Mouse (Mus musculus) hematopoietic stem cell, adult 5-6 weeks (primary cell): ENCODE data around the gene Cipc. TPM values are rescaled to one million over a fixed set of nuclear protein-coding genes. Genes with fewer than 3 reads are reported as not detected.

Experiments
- ATAC-seq, 2 experiments: fragments of 125-278 bp in 1 of 2; replicated peaks in 1 of 2; 2 replicates each; pipeline ENCODE4 v1.8.0; 2016 to 2017; ENCODE audit warnings: inconsistent platforms in 2 of 2, mild to moderate bottlenecking in 2 of 2, moderate number of reproducible peaks in 2 of 2, low read depth in 1 of 2, moderate TSS enrichment in 1 of 2; ENCODE audit not compliant: low FRiP score in 2 of 2, poor library complexity in 2 of 2, severe bottlenecking in 2 of 2, insufficient read depth in 1 of 2, low TSS enrichment in 1 of 2
- total RNA-seq: library from RNA; stranded (forward); fragments of 172-1452, 232-1000 nt; gene quantifications from 2 replicates; pipeline ENCODE4 v1.2.3, GENCODE M21; 2017

Gene Cipc
- total RNA-seq, 1 experiment from 2014 or later = 17.6 TPM

- ATAC-seq = no peak
Observed at GRCm38 (mm10) chr12:86918983-86919722, 27.7 kb upstream of the Cipc start.

DNA sequence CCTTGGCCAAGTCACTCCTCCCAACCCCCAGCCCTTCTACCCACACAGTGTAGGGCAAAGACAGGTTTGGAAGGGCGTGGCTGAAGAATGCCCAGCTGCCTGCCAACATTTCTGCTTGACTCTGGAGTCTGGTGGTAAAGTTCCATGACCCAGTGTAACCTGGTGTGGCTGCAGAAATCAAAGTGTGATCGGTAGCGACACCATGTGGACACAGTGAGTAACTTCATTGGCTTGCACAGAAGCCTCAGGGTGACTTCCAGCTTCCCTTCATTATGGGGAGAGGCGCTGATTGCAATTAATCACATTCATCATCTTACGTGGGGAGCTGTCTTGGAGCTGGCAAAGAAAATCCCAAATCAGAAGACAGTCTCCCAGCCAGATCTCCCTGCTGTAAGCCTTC is 23.0 kb upstream of the Cipc start:
- ATAC-seq = peak; percentile 77 to 87

DNA sequence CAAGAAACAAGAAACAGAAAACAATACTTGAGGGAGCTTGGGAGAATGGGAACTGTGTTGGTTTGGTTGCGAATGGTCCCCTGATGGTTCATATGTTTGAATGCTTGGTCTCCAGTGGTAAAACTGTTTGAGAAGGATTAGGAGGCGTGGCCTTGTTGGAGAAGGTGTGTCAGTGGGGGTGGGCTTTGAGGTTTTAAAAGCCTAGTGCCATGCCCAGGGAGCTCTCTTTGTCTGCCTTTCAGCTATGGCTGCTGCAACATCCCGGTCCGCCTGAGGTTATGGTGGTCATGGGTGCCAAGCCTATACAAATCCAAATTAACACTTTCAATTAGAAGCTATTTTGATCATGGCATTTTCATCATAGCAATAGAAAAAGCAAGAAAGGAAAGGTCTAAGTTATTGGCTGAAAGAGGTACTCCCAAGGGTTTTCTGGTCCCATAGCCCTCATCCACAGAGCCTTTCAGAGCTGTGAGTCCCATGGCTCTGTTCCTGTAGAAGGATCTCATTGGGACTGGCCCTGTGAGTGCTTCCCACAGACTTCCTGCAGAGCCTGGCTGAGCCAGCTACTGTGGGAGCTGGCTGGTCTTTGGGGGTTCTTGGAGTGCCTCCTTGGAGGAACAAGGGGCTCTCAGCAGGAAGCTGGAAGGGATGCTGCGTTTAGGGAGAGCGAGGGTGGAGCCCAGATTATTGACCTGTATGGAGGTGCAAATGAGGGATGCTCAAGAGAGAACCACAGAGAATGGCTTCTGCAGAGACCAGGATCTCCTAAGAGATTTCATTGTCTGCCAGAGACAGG is 15.7 kb upstream of the Cipc start:
- no peak for ATAC-seq

- no peak for ATAC-seq
Observed at GRCm38 (mm10) chr12:86931919-86932574, 14.8 kb upstream of the Cipc start.

GRCm38 (mm10) chr12:86932575-86932952 is 14.3 kb upstream of the Cipc start:
- ATAC-seq = no peak

DNA sequence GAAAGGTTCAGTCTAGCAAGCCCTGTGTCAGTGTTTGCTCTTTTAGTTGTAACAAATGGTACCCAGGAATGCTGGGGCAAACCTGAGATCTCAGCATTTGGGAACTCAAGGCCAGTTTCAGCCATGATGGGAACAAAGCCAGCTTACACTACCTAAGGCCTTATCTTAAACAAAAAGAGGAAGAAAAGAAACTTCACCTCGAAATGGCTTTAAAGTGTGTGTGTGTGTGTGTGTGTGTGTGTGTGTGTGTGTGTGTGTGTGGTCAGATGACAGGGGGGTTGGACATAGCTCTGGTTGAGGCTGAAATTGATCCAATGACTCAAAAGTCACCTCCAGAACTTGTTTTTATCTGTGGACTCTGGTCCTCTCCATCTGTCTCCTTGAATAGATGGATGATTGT is 12.1 kb upstream of the Cipc start:
- peak in 1 of 2 experiments; percentile 39; a peak in 2 of 4 replicates for ATAC-seq

GRCm38 (mm10) chr12:86935692-86936282 is 11.1 kb upstream of the Cipc start:
- no peak for ATAC-seq

GRCm38 (mm10) chr12:86936587-86937343 is 10.1 kb upstream of the Cipc start:
- no peak for ATAC-seq

- no peak for ATAC-seq
Observed at GRCm38 (mm10) chr12:86938571-86938970, 8.3 kb upstream of the Cipc start.

GRCm38 (mm10) chr12:86941173-86941572 is 5.7 kb upstream of the Cipc start:
- no peak for ATAC-seq

GRCm38 (mm10) chr12:86941734-86942486 is 4.9 kb upstream of the Cipc start:
- ATAC-seq = no peak

GRCm38 (mm10) chr12:86943421-86943820 is 3.4 kb upstream of the Cipc start:
- ATAC-seq = no peak

DNA sequence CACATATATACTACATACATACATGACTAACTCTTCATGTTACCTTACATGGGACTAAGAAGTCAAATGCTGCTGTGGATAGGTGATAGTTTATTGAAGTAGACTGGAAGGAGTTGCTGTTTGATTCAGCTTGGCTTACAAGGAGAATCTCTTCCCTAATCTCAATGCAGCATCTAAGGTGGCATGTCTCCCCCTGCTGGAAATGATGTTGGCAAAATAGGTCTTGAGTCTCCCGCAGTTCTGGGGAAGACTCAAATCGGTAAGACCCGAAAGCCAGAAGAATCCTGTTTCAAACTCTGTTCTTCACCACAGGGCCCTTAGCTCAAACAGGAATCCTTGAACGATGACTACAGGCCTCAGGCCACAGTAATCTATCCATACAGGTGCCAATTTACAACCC is 1.7 kb upstream of the Cipc start:
- no peak for ATAC-seq

- no peak for ATAC-seq
Observed at GRCm38 (mm10) chr12:86946301-86946781, 502 bp upstream of the Cipc start.

DNA sequence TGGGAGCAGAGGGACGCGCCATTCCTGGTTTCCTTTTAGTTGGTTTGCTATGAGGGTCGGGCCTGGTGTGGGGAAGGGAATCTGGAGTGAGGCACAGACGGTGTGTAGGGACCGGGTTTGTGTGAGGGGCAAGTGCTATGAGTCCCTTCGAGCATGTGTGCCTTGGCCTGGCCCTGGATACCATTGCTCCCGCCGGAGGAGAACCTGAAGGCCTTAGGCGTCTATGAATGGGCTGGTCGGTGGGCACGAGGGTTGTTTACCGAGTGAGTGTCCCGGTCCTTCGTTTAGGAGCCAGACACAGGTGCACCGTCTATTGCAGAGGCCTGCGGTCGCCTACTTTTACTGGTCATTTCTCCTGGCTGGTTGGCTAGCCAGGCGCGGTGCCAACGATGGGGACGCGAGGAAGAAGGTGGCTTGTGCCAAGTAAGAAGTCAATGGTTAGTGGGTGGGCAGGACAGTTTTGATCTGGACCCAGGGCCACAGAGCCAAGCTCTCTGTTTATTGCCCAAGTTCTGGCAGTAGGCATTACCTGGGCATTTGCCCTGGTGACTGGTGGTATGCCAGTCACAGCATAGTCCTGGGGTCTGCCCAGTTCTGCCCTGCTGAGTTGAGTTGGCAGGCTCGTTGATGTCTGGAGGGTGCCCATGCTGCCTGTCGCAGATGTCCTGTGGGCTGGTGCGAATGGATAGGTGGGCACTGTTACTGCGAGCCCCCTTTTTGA is 998 bp downstream of the Cipc start:
- ATAC-seq = no peak

DNA sequence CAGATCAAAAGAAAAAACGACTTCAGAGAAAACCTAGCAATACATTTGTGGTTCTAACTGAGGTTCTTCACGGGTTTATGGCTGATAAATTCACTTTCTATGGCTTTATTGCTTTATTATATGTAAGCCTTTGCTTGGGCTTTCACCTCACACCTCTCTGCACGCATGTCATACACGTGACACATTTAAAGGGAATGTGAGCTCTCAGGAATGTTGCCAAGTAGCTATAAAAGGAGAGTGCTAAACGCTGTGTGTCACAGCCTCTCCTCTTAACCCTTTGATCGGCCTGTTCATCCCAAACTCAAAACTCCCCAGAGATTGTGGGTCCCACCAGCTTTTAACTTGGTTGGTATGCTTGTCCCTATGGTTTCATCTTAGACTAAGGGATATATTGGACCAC is 1.8 kb downstream of the Cipc start:
- ATAC-seq = no peak
